Mouse (Mus musculus): Measurements from ENCODE around the gene Rpgr. TPM values are rescaled to one million over a fixed set of nuclear protein-coding genes. Genes with fewer than 3 reads are reported as not detected.

Gene Rpgr
- polyA plus RNA-seq, 1 experiment from 2014 or later: 8.0 TPM

- no peak overlapping the region for H3K4me3 ChIP-seq (ENCODE audit: low read depth, low read length)
- H3K9ac ChIP-seq (replicated peaks; ENCODE audit: low read depth): no peak overlapping the region
- ATAC-seq: no peak
- WGBS: 71% methylated on average over 1 of the region's 1 CpGs
- no peaks in the 10 kb centered on the region for H3K9me3 ChIP-seq (ENCODE audit: low read length)
- TF ChIP-seq EP300 (IDR thresholded peaks at IDR 0.05): no peak
- no peak for TF ChIP-seq CTCF (IDR thresholded peaks at IDR 0.05)
- peak; percentile 37 for DNase-seq (ENCODE audit: low spot score)
- no peaks in the 10 kb centered on the region for H3K4me1 ChIP-seq (ENCODE audit: insufficient read depth, low read depth, low read length)
- H3K27ac ChIP-seq (ENCODE audit: low read length): no peak overlapping the region
- no peak overlapping the region for H3K4me2 ChIP-seq (replicated peaks; ENCODE audit: low read depth, low read length)
- H3K36me3 ChIP-seq (ENCODE audit: insufficient read depth, low read length): no peaks in the 10 kb centered on the region
- no peaks in the 10 kb centered on the region for H3K27me3 ChIP-seq (replicated peaks; ENCODE audit: insufficient read depth, low read length)
Measured at GRCm38 (mm10) chrX:10102739-10103138, 114.0 kb downstream of the Rpgr start.

GRCm38 (mm10) chrX:10095797-10096196 is 120.9 kb downstream of the Rpgr start:
- Histone ChIP-seq H3K36me3 (ENCODE audit: insufficient read depth, low read length) (no peaks in the 10 kb centered on the region), H3K4me2 (replicated peaks; ENCODE audit: low read depth, low read length) (no peak overlapping the region), H3K9me3 (ENCODE audit: low read length) (no peaks in the 10 kb centered on the region), H3K9ac (replicated peaks; ENCODE audit: low read depth) (no peak overlapping the region), H3K4me1 (ENCODE audit: insufficient read depth, low read depth, low read length) (no peaks in the 10 kb centered on the region), H3K27ac (ENCODE audit: low read length) (no peak overlapping the region), H3K4me3 (ENCODE audit: low read depth, low read length) (no peak overlapping the region), H3K27me3 (replicated peaks; ENCODE audit: insufficient read depth, low read length) (no peaks in the 10 kb centered on the region)
- TF ChIP-seq CTCF (IDR thresholded peaks at IDR 0.05) (no peak), EP300 (IDR thresholded peaks at IDR 0.05) (no peak)
- ATAC-seq (no peak), DNase-seq (ENCODE audit: low spot score) (no peak)
- 74% methylated on average over 3 of the region's 3 CpGs for WGBS

GRCm38 (mm10) chrX:10080385-10080784 is 136.3 kb downstream of the Rpgr start:
- H3K36me3 ChIP-seq (ENCODE audit: insufficient read depth, low read length): no peaks in the 10 kb centered on the region
- no peak overlapping the region for H3K4me2 ChIP-seq (replicated peaks; ENCODE audit: low read depth, low read length)
- 84% methylated on average over 3 of the region's 3 CpGs for WGBS
- TF ChIP-seq EP300 (IDR thresholded peaks at IDR 0.05) (no peak), CTCF (IDR thresholded peaks at IDR 0.05) (no peak)
- H3K9ac ChIP-seq (replicated peaks; ENCODE audit: low read depth): no peak overlapping the region
- H3K9me3 ChIP-seq (ENCODE audit: low read length): no peaks in the 10 kb centered on the region
- no peak overlapping the region for H3K4me3 ChIP-seq (ENCODE audit: low read depth, low read length)
- no peaks in the 10 kb centered on the region for H3K4me1 ChIP-seq (ENCODE audit: insufficient read depth, low read depth, low read length)
- H3K27me3 ChIP-seq (replicated peaks; ENCODE audit: insufficient read depth, low read length): no peaks in the 10 kb centered on the region
- DNase-seq (ENCODE audit: low spot score) (no peak), ATAC-seq (no peak)
- H3K27ac ChIP-seq (ENCODE audit: low read length): no peak overlapping the region

GRCm38 (mm10) chrX:10079981-10080380 is 136.7 kb downstream of the Rpgr start:
- no peaks in the 10 kb centered on the region for H3K9me3 ChIP-seq (ENCODE audit: low read length)
- no peak overlapping the region for H3K27ac ChIP-seq (ENCODE audit: low read length)
- H3K4me1 ChIP-seq (ENCODE audit: insufficient read depth, low read depth, low read length): no peaks in the 10 kb centered on the region
- TF ChIP-seq CTCF (IDR thresholded peaks at IDR 0.05) (no peak), EP300 (IDR thresholded peaks at IDR 0.05) (no peak)
- H3K9ac ChIP-seq (replicated peaks; ENCODE audit: low read depth): no peak overlapping the region
- no peaks in the 10 kb centered on the region for H3K36me3 ChIP-seq (ENCODE audit: insufficient read depth, low read length)
- no peaks in the 10 kb centered on the region for H3K27me3 ChIP-seq (replicated peaks; ENCODE audit: insufficient read depth, low read length)
- no peak for ATAC-seq
- no peak overlapping the region for H3K4me2 ChIP-seq (replicated peaks; ENCODE audit: low read depth, low read length)
- DNase-seq (ENCODE audit: low spot score): no peak
- whole genome bisulfite sequencing: 65% methylated on average over 1 of the region's 1 CpGs
- H3K4me3 ChIP-seq (ENCODE audit: low read depth, low read length): no peak overlapping the region

GRCm38 (mm10) chrX:10073966-10074365 is 142.8 kb downstream of the Rpgr start:
- no peaks in the 10 kb centered on the region for H3K9me3 ChIP-seq (ENCODE audit: low read length)
- H3K9ac ChIP-seq (replicated peaks; ENCODE audit: low read depth): no peak overlapping the region
- no peaks in the 10 kb centered on the region for H3K4me1 ChIP-seq (ENCODE audit: insufficient read depth, low read depth, low read length)
- no peak for DNase-seq (ENCODE audit: low spot score)
- H3K27me3 ChIP-seq (replicated peaks; ENCODE audit: insufficient read depth, low read length): no peaks in the 10 kb centered on the region
- no peak for TF ChIP-seq EP300 (IDR thresholded peaks at IDR 0.05)
- TF ChIP-seq CTCF (IDR thresholded peaks at IDR 0.05): no peak
- no peak overlapping the region for H3K27ac ChIP-seq (ENCODE audit: low read length)
- H3K4me2 ChIP-seq (replicated peaks; ENCODE audit: low read depth, low read length): no peak overlapping the region
- H3K36me3 ChIP-seq (ENCODE audit: insufficient read depth, low read length): no peaks in the 10 kb centered on the region
- no peak for ATAC-seq
- WGBS: 67% methylated on average over 3 of the region's 3 CpGs
- H3K4me3 ChIP-seq (ENCODE audit: low read depth, low read length): no peak overlapping the region

- DNase-seq (ENCODE audit: low spot score): no peak
- Histone ChIP-seq H3K27me3 (replicated peaks; ENCODE audit: insufficient read depth, low read length) (no peaks in the 10 kb centered on the region), H3K9ac (replicated peaks; ENCODE audit: low read depth) (no peak overlapping the region), H3K9me3 (ENCODE audit: low read length) (no peaks in the 10 kb centered on the region), H3K36me3 (ENCODE audit: insufficient read depth, low read length) (no peaks in the 10 kb centered on the region), H3K27ac (ENCODE audit: low read length) (no peak overlapping the region), H3K4me3 (ENCODE audit: low read depth, low read length) (no peak overlapping the region), H3K4me2 (replicated peaks; ENCODE audit: low read depth, low read length) (no peak overlapping the region), H3K4me1 (ENCODE audit: insufficient read depth, low read depth, low read length) (no peaks in the 10 kb centered on the region)
- no peak for ATAC-seq
- TF ChIP-seq CTCF (IDR thresholded peaks at IDR 0.05) (no peak), EP300 (IDR thresholded peaks at IDR 0.05) (no peak)
- 58% methylated on average over 2 of the region's 2 CpGs for WGBS
Measured at GRCm38 (mm10) chrX:10071529-10071928, 145.2 kb downstream of the Rpgr start.

- DNase-seq (ENCODE audit: low spot score): peak; percentile 25
- Histone ChIP-seq H3K4me2 (replicated peaks; ENCODE audit: low read depth, low read length) (no peak overlapping the region), H3K27me3 (replicated peaks; ENCODE audit: insufficient read depth, low read length) (no peaks in the 10 kb centered on the region), H3K9ac (replicated peaks; ENCODE audit: low read depth) (no peak overlapping the region), H3K36me3 (ENCODE audit: insufficient read depth, low read length) (no peaks in the 10 kb centered on the region), H3K27ac (ENCODE audit: low read length) (no peak overlapping the region), H3K9me3 (ENCODE audit: low read length) (no peaks in the 10 kb centered on the region), H3K4me3 (ENCODE audit: low read depth, low read length) (no peak overlapping the region), H3K4me1 (ENCODE audit: insufficient read depth, low read depth, low read length) (no peaks in the 10 kb centered on the region)
- no peak for ATAC-seq
- TF ChIP-seq CTCF (IDR thresholded peaks at IDR 0.05) (peak; percentile 67), EP300 (IDR thresholded peaks at IDR 0.05) (no peak)
- 21% methylated on average over 6 of the region's 6 CpGs for WGBS
Measured at GRCm38 (mm10) chrX:10070689-10071088, 146.0 kb downstream of the Rpgr start.
